Mouse (Mus musculus) skeletal muscle tissue, adult 2 months (tissue): ENCODE measurements at regions not wholly inside any gene's neighbourhood (a gene's known extent, or its start where the extent isn't known, plus 50 kb on each side); places are given as distances from the start of the nearest gene placed in this dataset.
A peak's percentile ranks its signal among the peaks of the same experiment; 100 is the strongest.
"Not testable (repeated sequence)": the region's sequence is repeated elsewhere in the genome, so short reads cannot be mapped to it uniquely, and the experiment has no call there.

Experiments
- DNase-seq: peaks from one replicate; pipeline ENCODE4 v3.0.0-alpha.2; 2012; ENCODE audit warnings: low read depth, low spot score

DNA sequence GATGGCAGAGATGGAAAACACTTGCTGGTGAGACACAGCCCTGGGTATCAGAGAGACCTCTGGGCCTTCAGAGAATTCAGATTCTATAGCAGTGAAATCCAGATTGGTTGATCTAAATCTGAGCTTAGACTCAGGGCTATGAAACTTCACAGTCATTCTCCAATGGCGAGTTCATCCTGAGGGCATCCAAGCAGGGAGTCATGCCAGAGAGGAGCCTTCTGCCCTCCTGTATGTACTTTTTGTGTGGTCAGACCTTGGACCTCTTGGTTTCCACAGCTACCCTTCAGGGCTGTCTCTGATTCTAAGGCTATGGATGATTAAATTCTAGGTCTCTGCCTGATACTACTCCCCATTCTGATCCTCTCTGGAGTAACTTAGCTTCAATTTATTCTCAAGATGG is 122.0 kb upstream of the Mettl15 start:
- no peak for DNase-seq

DNA sequence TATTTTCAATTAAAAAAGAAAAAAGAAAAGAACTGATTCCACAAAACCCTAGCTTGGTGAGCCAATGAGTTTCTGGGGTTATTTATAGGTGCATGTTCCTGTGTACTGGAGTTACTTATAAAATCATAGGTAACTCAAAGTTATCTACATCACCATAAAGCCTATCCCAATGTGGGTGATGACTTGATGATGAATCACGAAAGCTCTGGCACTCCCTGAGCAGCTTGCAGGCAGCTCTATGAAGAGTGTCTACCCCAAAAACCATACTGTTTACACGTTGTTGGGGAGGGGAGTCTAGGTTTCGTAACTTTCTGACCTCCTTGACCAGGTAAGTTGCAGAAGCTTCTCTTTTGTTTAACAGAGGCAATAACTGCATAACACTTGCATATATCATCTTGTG is 123.7 kb upstream of the Mettl15 start:
- no peak for DNase-seq

DNA sequence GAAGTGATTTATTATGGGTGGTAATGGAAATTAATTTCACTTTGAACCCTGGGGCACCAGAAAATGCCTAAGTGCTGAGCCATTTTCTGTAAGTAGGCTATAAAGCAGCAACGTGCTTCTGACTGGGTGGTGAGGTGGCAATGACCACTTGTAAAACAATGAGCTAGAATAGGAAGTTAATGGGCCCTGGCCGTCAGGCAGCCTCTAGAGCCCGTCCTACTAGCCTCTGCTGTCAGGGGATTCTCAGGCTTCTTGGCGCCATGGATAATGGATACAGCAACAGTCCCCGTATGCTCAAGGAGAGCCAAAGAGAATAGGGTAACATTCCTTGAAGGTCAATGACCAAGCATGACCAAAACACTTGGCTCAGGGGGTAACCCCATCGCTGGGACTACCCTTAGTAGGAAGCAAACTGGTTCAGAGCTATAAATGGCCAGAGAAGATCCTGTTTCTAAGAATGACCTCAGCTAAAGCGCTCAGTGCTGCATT is 126.1 kb upstream of the Mettl15 start:
- peak; percentile 28 for DNase-seq

DNA sequence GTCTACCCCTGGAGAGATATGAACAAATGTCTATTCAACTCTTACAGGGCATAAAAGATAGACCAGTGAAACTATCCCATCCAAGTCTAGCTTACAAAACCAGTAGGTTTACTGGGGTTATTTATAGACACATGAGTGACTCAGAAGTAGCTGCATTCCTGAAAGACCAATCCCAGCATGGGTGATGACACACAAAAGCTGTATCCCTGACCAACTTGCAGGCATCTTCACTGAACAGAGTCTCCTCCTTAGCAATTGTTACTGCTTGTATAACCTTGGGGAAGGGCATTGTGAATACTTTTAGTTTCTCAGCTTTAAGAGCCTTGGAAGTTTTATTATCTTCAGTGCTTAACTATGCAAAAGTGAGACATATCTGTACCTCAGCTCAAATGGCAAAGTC is 139.6 kb upstream of the Mettl15 start:
- DNase-seq: no peak

DNA sequence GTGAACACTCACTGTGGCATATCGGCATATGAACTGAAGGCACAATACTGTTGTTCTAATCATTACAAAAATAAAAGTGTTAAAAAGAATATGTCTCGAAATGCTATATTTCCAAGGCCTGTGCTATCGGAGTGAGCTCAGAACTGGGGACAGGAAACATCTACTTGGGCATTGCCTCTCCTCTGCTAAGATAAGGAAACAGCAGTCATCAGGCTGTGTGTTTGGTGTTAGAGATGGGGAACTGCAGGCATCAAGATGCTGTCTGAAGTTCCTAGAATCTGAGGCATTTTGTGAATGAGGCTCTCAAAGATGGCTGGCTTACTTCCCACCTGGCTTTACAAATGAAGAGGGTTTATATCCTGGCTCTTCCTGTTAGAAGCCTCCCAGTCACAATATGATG is 150.6 kb upstream of the Mettl15 start:
- DNase-seq: no peak

DNA sequence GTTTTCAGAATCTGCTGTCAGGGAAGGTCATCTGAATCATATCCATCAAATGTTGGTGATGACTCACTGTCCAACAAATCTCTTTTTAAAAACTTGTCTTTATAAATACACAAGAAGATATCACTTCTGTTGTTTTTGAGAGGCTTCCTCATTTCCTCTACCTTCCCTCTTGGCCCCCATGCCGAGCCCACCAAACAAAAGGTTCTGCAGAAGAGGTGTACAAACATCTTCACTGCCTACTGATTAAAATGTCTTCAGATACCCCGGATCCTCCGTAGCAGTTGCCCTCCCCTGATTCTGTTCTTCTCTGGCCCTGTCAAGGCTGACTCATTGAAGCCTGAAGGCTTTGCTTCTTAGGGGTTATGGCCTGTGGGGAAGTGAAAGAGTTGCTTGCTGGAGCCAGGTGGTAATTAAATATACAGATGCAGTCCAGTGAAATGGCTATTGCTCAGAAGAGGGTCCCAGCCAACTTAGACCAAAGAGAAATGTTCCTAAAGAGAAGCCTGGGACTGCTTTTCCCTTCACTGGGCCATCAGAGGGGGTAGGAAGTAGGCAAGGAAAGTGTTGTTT is 162.1 kb upstream of the Mettl15 start:
- DNase-seq: no peak

DNA sequence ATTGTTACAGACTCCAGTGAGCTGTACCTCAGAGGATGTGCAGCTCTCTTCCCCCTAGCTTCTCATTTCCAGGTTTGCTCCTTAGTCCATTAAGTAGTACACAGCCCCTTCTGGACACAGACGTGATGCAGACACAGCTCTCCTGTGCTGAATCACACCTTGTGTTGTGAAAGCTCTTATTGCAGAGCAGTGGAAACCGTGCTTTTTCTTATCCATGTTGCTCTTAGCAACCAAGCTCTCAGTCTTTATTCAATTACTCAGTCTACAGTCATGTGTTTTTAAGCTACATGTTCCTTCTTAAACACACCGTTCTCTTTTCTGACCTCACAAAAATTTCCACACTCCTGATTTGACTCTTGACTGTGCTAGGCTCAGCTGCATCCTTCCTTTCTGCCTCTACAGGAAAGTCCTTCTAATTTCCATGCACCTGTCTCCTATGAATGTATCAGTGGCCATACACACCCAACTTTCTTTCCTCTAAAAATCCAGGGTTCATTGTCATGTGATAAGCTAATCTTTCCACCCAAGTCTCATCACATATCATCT is 163.0 kb upstream of the Mettl15 start:
- no peak for DNase-seq

DNA sequence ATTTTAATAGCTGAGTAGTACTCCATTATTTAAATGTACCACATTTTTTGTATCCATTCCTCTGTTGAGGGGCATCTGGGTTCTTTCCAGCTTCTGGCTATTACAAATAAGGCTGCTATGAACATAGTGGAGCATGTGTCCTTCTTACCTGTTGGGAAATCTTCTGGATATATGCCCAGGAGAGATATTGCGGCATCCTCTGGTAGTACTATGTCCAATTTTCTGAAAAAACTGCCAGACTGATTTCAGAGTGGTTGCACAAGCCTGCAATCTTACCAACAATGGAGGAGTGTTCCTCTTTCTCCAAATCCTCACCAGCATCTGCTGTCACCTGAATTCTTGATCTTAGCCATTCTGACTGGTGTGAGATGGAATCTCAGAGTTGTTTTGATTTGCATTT is 181.7 kb upstream of the Mettl15 start:
- not testable (repeated sequence) for DNase-seq

DNA sequence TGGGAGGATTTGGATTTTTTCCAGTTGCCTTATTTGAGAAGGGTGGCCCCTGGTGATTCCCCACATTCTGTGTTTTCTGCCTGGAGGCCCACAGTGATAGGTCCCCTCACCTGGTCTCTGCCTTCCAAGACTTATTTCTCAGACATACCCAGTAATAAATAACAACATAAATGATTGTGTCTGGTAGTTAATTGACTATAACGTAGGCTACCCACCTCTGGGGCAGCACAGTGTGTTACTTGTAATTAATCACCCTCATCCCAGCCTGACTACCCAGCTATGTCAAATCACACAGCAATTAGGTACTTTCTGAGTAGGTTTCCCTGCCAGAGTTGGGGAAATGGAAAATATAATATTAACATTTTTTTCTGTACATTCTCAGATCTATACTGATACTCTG is 190.2 kb upstream of the Bdnf start:
- no peak for DNase-seq

DNA sequence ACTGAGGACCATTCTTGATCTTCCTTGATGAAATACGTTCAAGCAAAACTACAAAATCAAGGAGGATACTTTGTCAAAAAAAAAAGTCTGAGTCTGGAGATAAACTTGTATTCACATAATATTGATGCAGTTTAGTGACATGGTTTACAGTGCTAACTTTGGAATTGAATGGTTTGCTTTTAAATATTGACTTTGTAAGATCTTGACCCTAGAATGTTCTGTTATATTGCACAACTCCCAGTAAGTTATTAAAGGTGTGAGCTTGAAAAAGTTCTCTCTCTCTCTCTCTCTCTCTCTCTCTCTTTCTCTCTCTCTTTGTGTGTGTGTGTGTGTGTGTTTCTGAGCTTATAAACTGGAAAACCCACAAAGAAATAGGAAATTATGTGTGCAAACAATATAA is 186.9 kb upstream of the Bdnf start:
- no peak for DNase-seq

DNA sequence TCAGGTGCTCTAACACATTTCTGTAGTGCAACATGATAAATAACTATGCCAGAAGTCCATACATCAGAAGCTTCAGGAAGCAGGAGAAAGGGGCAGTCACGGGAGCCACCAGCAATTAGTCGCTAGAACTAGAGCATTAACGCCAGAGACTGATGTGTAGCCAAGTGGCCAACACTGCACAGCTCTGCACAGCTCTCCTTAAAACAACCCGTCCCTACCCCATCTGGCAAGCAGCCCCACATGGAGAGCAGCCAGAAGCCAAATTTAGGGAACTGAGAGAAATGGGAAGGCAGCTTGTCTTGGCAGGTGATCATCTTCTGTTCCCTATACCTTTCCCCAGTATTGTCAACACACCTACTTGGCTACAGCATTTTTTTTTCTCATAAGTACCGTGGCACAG is 172.3 kb upstream of the Bdnf start:
- no peak for DNase-seq

DNA sequence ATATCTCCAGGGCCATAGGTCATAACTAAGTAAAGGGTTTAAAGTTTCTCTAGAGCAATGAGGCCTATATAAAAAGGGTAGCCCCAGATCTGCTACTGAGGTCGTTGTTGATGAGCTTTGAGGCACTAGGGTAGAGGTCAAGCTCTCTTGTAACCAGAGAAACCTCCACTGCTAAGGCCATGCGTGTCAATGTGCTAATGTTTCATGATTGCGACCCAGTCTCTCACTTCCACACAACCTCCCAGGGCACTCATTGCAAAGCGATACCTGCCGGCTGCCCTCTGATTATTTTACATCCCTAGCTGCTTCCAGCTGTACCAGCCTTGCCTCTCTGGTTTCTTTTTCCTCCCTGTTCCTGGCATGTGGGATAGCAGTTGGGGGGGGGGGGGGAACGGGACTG is 169.6 kb upstream of the Bdnf start:
- peak; percentile 27 for DNase-seq

DNA sequence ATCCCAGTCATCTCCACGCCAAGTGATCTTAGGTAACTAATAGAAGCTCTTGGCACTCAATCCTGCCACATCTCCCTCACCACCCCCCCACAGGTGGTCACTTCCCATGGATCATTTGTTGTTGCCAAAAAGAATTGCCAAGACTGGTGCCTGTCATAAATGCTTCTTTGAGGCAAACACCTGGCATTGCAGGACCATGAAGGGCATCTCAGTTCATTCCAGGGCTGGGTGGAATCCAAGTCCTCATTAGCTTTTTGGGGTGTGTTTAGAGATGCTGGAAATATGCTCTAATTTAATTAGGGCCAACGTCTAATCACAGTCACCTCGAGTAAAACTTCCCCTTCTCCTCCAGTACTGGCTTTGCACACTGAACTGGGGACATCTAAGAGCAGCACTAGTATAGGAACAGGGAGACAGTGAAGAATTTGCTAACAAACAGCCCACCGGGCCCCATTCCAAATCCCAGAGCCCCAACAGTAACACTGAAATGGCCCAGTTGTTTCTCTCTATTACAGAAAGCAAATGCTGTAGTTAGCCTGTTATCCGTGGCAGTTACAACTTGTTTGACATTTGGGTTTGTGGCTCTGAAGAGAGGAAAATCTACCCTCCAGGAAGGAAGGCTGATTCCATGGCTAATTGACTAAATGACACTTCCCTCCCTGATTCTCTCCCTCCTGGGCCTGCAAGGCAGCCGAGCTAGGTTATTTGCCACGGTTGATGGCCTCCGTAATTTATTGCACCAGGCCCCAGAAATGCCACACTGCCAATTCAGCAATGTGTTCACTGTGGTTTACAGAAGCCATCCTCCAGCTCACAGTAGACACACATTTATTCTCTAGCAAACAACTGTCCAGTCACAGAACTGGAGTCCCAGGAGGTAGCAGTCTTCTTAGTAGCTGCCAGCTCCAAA is 164.2 kb upstream of the Bdnf start:
- no peak for DNase-seq

DNA sequence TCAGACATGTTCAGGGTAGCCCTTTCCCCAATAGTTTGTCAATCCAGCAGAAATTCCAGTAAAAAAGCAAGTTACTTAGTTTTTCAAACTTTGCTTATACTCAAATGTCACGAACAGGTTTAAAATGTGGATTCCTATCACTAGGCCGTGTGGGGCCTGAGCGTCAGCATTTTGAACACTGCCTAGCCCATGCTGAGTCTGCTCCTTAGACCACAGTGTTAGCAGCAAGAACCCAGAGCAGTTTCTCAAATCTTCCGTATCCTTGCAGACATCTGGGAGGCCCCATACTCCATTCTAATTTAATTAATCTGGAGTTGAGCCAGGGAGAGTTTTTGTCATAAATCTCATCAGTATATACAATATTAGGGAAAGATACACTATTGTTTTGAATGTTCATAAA is 163.4 kb upstream of the Bdnf start:
- DNase-seq: no peak

DNA sequence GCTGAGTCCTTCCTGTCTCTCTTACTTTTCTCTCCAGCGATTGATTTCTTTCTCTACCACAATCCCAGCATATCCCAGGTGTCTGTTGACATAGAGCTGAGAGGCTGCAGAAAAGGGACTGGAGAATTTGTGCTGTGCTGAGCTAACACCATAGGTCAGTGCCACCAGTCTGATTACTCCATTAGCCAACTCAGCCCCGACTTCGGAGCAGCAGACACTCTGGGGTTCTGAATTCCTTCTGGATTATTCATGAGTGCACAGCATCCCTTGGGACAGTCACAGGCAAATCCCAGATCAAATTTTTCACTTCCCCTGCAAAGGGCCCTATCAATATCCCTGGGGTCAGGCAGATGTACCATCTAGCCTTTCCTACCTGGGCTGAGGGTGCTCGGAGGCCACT is 155.2 kb upstream of the Bdnf start:
- DNase-seq: no peak

DNA sequence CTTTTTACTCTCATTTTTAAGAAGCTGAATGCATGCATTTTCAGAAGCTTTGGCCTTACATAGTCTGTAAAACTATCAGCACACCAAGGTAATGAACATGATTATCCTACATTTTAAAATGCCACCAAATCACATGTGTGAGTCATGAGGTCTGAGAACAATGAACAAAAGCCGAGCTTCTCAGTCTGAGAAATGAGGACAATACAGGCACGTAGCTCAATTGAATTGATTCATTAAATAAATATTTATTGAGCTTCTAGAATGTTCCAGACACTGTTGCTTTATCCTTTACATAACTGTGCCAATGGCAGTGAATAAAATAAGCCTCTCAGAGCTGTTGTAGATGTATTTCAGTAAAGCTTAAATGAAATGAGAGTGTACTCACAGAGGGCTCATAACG is 154.0 kb upstream of the Bdnf start:
- DNase-seq: no peak

DNA sequence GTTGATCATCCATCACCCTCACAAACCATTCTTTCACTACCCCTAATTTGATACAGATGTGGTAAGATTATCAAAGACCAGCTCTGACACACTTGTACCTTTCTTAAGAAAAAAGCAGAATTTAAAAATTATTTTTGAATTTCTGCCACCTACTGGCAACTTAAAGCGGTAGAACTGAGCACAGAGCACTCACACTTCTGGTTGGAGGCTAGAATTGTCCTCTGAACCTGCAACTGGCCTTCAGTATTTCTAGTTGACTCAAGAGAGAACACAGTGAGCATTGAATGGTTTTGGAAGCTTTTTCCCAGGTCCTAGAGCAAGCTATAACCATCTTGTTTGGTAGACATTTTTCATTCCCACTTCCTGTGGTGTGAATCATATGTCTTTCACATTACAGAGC is 135.0 kb upstream of the Bdnf start:
- DNase-seq: no peak

DNA sequence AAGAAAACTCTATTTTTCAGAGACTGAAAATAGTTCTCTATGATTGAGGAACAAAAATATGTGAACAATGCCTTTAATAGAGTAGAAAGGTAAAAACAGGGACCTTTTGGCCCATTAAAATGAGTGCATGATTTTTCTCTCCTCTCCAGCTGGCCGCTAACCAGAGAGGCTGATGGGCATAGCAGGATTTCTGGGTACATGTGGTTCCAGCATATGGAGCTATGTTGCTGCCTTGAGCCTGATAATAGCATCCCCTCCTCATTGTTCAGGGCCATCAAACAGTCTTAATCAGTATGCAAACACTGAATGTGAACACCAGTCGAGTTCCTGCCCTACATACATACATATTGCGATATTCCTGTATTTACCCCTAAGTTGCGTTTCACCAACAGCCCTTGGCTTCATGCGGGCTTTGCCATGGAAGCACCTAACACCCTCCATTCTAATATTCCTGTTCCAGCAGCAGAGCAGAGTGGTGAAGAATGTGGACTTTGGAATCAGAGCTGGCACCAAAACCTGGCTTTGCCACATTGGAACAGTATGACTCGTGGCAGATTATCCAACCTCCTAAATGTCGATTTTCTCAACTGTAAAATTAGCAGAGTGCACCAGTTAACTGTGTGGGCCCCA is 127.9 kb upstream of the Bdnf start:
- DNase-seq: no peak

DNA sequence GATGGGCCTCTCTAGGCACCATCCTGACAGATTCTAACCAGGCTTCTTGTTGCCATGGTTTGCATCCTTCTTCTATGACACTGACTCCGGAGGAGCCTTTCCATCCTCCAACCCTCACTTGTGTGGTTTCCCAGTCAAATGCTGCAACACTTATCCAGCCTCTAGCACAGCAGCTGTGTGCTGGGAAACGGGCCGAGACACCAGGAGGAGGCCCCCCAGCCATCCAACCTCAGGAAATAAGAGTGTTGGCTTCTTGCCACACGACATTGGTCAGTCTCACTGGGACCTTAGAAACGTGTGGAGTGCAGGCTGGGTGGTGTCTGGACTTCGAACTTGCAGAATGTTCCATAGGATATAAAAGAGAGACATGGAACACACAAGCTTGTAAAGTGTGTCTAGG is 119.9 kb upstream of the Bdnf start:
- DNase-seq: no peak

DNA sequence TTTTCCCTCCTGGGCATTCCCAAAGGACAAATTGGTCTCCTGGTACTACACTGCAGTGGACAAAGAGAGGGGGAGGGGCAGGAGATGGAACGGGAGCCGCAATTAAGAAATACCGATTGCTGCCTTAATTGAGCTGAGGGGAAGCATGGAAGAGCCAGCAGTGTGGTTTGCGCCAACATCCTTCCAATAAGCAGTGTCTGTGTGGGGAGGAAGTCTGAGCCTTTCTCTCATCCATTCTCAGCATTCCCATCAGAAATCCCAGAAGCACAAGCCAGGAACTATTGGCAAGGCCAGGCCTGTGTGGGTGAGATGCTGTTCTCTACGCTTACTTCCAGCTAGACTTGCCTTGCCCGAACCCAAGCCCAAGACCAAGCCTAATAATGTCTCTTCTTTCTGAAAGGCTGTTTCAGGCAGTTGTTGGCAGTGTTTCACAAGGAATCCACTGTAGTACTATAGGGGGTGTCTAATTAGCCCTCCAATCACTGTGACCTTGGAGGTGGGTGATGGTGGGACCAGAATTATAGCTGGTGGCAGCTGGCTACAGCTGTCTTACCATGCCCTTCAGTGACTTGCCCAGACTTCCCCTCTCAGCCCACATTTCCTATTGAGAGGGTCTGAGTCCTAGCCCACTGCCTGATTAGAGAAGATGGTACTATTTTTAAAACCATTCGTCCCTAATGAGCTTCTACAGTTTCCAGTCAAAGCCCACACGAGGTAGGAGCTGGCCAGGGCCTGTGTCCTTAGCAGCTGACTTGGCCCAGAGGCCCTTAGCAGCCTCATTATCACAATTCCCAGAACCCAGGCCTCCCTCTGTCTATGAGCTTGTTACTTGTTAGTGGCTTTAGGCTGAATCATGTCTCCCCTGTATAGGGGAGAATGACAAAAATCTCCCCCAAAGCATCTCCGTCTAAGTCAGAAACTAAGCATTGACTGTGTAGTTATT is 115.1 kb upstream of the Bdnf start:
- DNase-seq: no peak

DNA sequence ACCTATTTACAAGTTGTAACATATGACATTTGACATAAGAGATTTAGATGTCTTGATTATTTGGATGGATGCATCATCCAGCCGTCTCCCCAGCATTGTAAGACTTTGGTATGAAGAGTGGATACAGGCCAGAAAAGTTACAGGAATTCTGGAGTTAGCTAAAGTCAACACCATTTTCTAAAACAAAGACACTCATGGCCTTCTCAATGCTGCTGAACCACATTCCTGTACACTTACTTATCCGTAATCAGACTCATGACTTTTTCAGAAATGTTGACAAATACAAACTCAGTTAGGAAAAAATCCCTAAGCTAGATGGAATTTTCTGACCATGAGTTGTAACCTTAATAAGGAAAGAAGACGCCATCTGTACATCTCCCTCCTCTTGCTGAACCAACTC is 111.5 kb upstream of the Bdnf start:
- no peak for DNase-seq
